Mouse (Mus musculus): ENCODE results near the gene Twnk. TPM values are rescaled to one million over a fixed set of nuclear protein-coding genes. Genes with fewer than 3 reads are reported as not detected.

Twnk gene
- polyA plus RNA-seq, 2 experiments, result 4.3 to 8.0 TPM

DNA sequence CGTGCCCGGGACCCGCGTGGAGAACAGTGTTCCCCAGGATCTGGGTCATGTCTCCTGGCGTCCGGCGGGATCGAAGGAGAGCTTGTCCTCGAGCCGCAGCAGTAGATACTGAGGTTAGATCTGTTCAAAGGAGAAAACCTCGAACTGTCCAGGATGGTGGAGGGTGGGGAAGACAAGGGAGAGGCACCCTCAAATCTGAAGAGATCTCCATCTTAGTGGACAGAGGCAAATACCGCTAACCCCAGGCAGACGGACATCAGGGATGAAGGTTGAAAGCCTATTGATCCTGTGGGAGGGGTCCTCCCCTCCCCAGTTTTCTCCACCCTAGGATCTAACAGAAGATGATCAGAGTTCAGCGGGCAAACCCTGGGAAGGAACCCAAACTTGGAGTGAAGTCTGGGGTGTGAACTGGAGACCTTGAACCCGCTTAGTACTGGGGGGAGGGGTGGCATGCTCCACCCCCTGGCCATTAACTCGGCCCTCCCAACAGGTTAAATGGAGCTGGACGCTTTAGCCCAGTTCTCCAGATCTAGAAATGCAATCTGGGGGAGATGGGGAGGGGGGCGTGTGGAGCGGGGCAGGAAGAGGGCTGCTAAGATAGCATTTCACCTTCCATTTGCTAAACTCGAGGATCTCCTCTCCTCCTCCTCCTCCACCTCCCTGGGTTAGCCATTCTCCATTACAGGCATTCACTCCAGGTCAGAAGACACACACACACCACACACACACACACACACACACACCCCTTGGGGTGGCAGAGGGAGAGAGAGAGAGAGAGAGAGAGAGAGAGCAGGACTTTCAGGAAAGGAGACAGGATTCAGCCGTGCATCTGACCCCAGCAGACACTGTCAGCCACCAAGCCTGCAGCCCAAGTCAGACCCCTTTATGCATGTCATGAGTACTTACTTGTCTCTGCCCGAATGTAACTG is 15.6 kb upstream of the Twnk start:
- peak overlapping the region; percentile 40 for H3K4me2 ChIP-seq (ENCODE audit: low read depth)
- peak overlapping the region; percentile 50 to 51 for H3K4me3 ChIP-seq (ENCODE audit: insufficient read depth in 1 of 2, low read depth in 2 of 2, low read length in 2 of 2)
- WGBS (ENCODE audit: insufficient replicate concordance), result 11% methylated on average over 22 of the region's 22 CpGs
- no peak overlapping the region for H3K27ac ChIP-seq
- no peaks in the 10 kb centered on the region for H3K36me3 ChIP-seq (replicated peaks; ENCODE audit: control insufficient read depth, insufficient read depth, low read depth)
- peaks cover 0 to 9% of the 10 kb centered on the region in 2 experiments; a peak in 1 of 4 replicates for H3K4me1 ChIP-seq (replicated peaks; ENCODE audit: control insufficient read depth in 2 of 2, insufficient read depth in 2 of 2, low read length in 1 of 2)
- DNase-seq (ENCODE audit: low read depth in 3 of 3, low spot score in 3 of 3) (no peak), ATAC-seq (ENCODE audit: insufficient read depth) (no peak)
- no peak overlapping the region; the same call in 1 of the 2 replicates for H3K9ac ChIP-seq (replicated peaks)
- no peaks in the 10 kb centered on the region for H3K9me3 ChIP-seq (ENCODE audit: control insufficient read depth, low read length)
- peaks cover 19% of the 10 kb centered on the region for H3K27me3 ChIP-seq (ENCODE audit: control insufficient read depth, insufficient read depth, low read length)
- no peak for TF ChIP-seq CTCF (IDR thresholded peaks at IDR 0.05; ENCODE audit: low read depth)
- TF ChIP-seq EP300 (IDR thresholded peaks at IDR 0.05; ENCODE audit: low read depth), result no peak

- peak in 1 of 3 experiments; percentile 25 for DNase-seq (ENCODE audit: low read depth in 3 of 3, low spot score in 3 of 3)
- peak; percentile 35; the same call in 1 of the 2 replicates for ATAC-seq (ENCODE audit: insufficient read depth)
- TF ChIP-seq EP300 (IDR thresholded peaks at IDR 0.05; ENCODE audit: low read depth), result no peak
- no peak for TF ChIP-seq CTCF (IDR thresholded peaks at IDR 0.05; ENCODE audit: low read depth)
- Histone ChIP-seq H3K36me3 (replicated peaks; ENCODE audit: control insufficient read depth, insufficient read depth, low read depth) (no peaks in the 10 kb centered on the region), H3K9ac (replicated peaks) (no peak overlapping the region), H3K4me2 (ENCODE audit: low read depth) (peak overlapping the region; percentile 40), H3K27ac (no peak overlapping the region), H3K9me3 (ENCODE audit: control insufficient read depth, low read length) (no peaks in the 10 kb centered on the region), H3K27me3 (ENCODE audit: control insufficient read depth, insufficient read depth, low read length) (peaks cover 19% of the 10 kb centered on the region), H3K4me3 (ENCODE audit: insufficient read depth in 1 of 2, low read depth in 2 of 2, low read length in 2 of 2) (peak overlapping the region in 1 of 2 experiments; percentile 14; a peak in 1 of 4 replicates), H3K4me1 (replicated peaks; ENCODE audit: control insufficient read depth in 2 of 2, insufficient read depth in 2 of 2, low read length in 1 of 2) (peaks cover 0 to 7% of the 10 kb centered on the region in 2 experiments; a peak in 1 of 4 replicates)
- 53% methylated on average over 8 of the region's 8 CpGs for WGBS (ENCODE audit: insufficient replicate concordance)
These were observed 14.4 kb upstream of the Twnk start for GRCm38 (mm10) chr19:44991031-44991430.

- Histone ChIP-seq H3K9me3 (ENCODE audit: control insufficient read depth, low read length) (no peaks in the 10 kb centered on the region), H3K27ac (no peak overlapping the region), H3K27me3 (ENCODE audit: control insufficient read depth, insufficient read depth, low read length) (peaks cover 19% of the 10 kb centered on the region), H3K4me3 (ENCODE audit: insufficient read depth in 1 of 2, low read depth in 2 of 2, low read length in 2 of 2) (no peak overlapping the region), H3K9ac (replicated peaks) (no peak overlapping the region), H3K4me2 (ENCODE audit: low read depth) (no peak overlapping the region), H3K36me3 (replicated peaks; ENCODE audit: control insufficient read depth, insufficient read depth, low read depth) (no peaks in the 10 kb centered on the region), H3K4me1 (replicated peaks; ENCODE audit: control insufficient read depth in 2 of 2, insufficient read depth in 2 of 2, low read length in 1 of 2) (peaks cover 0 to 6% of the 10 kb centered on the region in 2 experiments; a peak in 1 of 4 replicates)
- DNase-seq (ENCODE audit: low read depth in 3 of 3, low spot score in 3 of 3) (no peak), ATAC-seq (ENCODE audit: insufficient read depth) (no peak)
- WGBS (ENCODE audit: insufficient replicate concordance), result 31% methylated on average over 7 of the region's 7 CpGs
- no peak for TF ChIP-seq EP300 (IDR thresholded peaks at IDR 0.05; ENCODE audit: low read depth)
- TF ChIP-seq CTCF (IDR thresholded peaks at IDR 0.05; ENCODE audit: low read depth), result no peak
These were observed 13.2 kb upstream of the Twnk start for GRCm38 (mm10) chr19:44992246-44992645.

GRCm38 (mm10) chr19:44992712-44993111 is 12.8 kb upstream of the Twnk start:
- Histone ChIP-seq H3K4me2 (ENCODE audit: low read depth) (no peak overlapping the region), H3K27me3 (ENCODE audit: control insufficient read depth, insufficient read depth, low read length) (peaks cover 19% of the 10 kb centered on the region), H3K27ac (no peak overlapping the region), H3K9me3 (ENCODE audit: control insufficient read depth, low read length) (no peaks in the 10 kb centered on the region), H3K4me1 (replicated peaks; ENCODE audit: control insufficient read depth in 2 of 2, insufficient read depth in 2 of 2, low read length in 1 of 2) (peaks cover 0 to 6% of the 10 kb centered on the region in 2 experiments; a peak in 1 of 4 replicates), H3K4me3 (ENCODE audit: insufficient read depth in 1 of 2, low read depth in 2 of 2, low read length in 2 of 2) (no peak overlapping the region), H3K36me3 (replicated peaks; ENCODE audit: control insufficient read depth, insufficient read depth, low read depth) (no peaks in the 10 kb centered on the region), H3K9ac (replicated peaks) (no peak overlapping the region)
- DNase-seq (ENCODE audit: low read depth in 3 of 3, low spot score in 3 of 3) (no peak), ATAC-seq (ENCODE audit: insufficient read depth) (no peak)
- no peak for TF ChIP-seq EP300 (IDR thresholded peaks at IDR 0.05; ENCODE audit: low read depth)
- 41% methylated on average over 7 of the region's 7 CpGs for WGBS (ENCODE audit: insufficient replicate concordance)

DNA sequence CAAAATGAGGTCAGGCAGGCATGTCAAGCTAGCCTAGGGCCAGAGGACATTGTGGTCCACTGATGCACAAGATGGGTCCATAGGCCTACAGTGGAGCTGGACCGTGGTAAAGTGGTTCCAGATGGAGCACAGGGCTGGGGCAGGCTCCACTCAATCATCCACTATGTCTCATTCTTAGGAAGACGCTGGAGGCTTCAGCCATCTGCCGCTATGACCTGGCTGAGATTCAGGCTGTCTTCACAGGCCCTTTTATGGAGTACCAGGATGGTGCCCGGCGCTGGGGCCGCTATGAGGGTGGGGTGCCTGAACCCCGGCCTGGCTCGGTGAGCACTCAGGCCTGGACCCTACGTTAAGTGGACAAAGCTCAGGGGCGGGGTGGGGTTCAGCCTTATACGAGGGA is 7.7 kb upstream of the Twnk start:
- no peak for DNase-seq (ENCODE audit: low read depth in 3 of 3, low spot score in 3 of 3)
- ATAC-seq (ENCODE audit: insufficient read depth), result no peak
- WGBS (ENCODE audit: insufficient replicate concordance), result 72% methylated on average over 11 of the region's 11 CpGs

More for the DNA sequence above, 7.7 kb upstream of the Twnk start:
- no peak for TF ChIP-seq CTCF (IDR thresholded peaks at IDR 0.05; ENCODE audit: low read depth)
- no peak for TF ChIP-seq EP300 (IDR thresholded peaks at IDR 0.05; ENCODE audit: low read depth)
- no peaks in the 10 kb centered on the region for H3K4me1 ChIP-seq (replicated peaks; ENCODE audit: control insufficient read depth in 2 of 2, insufficient read depth in 2 of 2, low read length in 1 of 2)
- H3K9me3 ChIP-seq (ENCODE audit: control insufficient read depth, low read length), result no peaks in the 10 kb centered on the region
- H3K4me2 ChIP-seq (ENCODE audit: low read depth), result no peak overlapping the region
- H3K9ac ChIP-seq (replicated peaks), result no peak overlapping the region
- no peak overlapping the region for H3K4me3 ChIP-seq (ENCODE audit: insufficient read depth in 1 of 2, low read depth in 2 of 2, low read length in 2 of 2)
- H3K27ac ChIP-seq, result no peak overlapping the region
- H3K36me3 ChIP-seq (replicated peaks; ENCODE audit: control insufficient read depth, insufficient read depth, low read depth), result no peaks in the 10 kb centered on the region
- no peaks in the 10 kb centered on the region for H3K27me3 ChIP-seq (ENCODE audit: control insufficient read depth, insufficient read depth, low read length)

All from liver, embryonic 14.5 days (tissue).